Mouse (Mus musculus): ENCODE measurements at regions not wholly inside any gene's neighbourhood (a gene's known extent, or its start where the extent isn't known, plus 50 kb on each side); places are given as distances from the start of the nearest gene placed in this dataset.
"Not testable (repeated sequence)": the region's sequence is repeated elsewhere in the genome, so short reads cannot be mapped to it uniquely, and the experiment has no call there.

GRCm38 (mm10) chrX:41216827-41217226 is 183.8 kb upstream of the Gria3 start:
- no peak for ATAC-seq (replicated peaks; ENCODE audit: poor library complexity)

- ATAC-seq (replicated peaks; ENCODE audit: poor library complexity): not testable (repeated sequence)
These were observed 150.9 kb upstream of the Gria3 start for GRCm38 (mm10) chrX:41249739-41250138.

GRCm38 (mm10) chrX:41252923-41253322 is 147.7 kb upstream of the Gria3 start:
- peak; percentile 34; the same call in 1 of the 2 replicates for ATAC-seq (replicated peaks; ENCODE audit: poor library complexity)

GRCm38 (mm10) chrX:41254695-41255094 is 146.0 kb upstream of the Gria3 start:
- ATAC-seq (replicated peaks; ENCODE audit: poor library complexity): no peak

GRCm38 (mm10) chrX:41291098-41291497 is 109.6 kb upstream of the Gria3 start:
- ATAC-seq (replicated peaks; ENCODE audit: poor library complexity): peak; percentile 99

- ATAC-seq (replicated peaks; ENCODE audit: poor library complexity): no peak
These were observed 84.2 kb upstream of the Gria3 start for GRCm38 (mm10) chrX:41316493-41316892.

GRCm38 (mm10) chrX:41317740-41318139 is 82.9 kb upstream of the Gria3 start:
- peak; percentile 31; the same call in 1 of the 2 replicates for ATAC-seq (replicated peaks; ENCODE audit: poor library complexity)

GRCm38 (mm10) chrX:41319896-41320295 is 80.8 kb upstream of the Gria3 start:
- no peak for ATAC-seq (replicated peaks; ENCODE audit: poor library complexity)
